Mouse (Mus musculus) adrenal gland, postnatal 4 days (tissue): ENCODE measurements around the gene Ephb1. TPM values are rescaled to one million over a fixed set of nuclear protein-coding genes. Genes with fewer than 3 reads are reported as not detected.

ENCODE experiments used
- DNase-seq, 2 experiments: peaks; one replicate each; pipeline ENCODE4 v3.0.0; 2021 to 2022; ENCODE audit warnings: low spot score in 2 of 2, mixed read lengths in 2 of 2
- total RNA-seq, 2 experiments: library from RNA; stranded (reverse); gene quantifications; 2 replicates each; pipeline ENCODE4 v1.2.3; 2021

The Ephb1 gene
- total RNA-seq, 2 experiments from 2014 or later: 4.5 to 5.7 TPM

GRCm38 (mm10) chr9:102306645-102307415 lies 47.7 kb downstream of the Ephb1 start:
- DNase-seq: no peak

GRCm38 (mm10) chr9:102305432-102306100 lies 48.9 kb downstream of the Ephb1 start:
- no peak for DNase-seq

- no peak for DNase-seq
Measured at GRCm38 (mm10) chr9:102304796-102305195, 49.7 kb downstream of the Ephb1 start.

GRCm38 (mm10) chr9:102303882-102304281 lies 50.6 kb downstream of the Ephb1 start:
- no peak for DNase-seq

- DNase-seq: no peak
Measured at GRCm38 (mm10) chr9:102300985-102301384, 53.5 kb downstream of the Ephb1 start.

DNA sequence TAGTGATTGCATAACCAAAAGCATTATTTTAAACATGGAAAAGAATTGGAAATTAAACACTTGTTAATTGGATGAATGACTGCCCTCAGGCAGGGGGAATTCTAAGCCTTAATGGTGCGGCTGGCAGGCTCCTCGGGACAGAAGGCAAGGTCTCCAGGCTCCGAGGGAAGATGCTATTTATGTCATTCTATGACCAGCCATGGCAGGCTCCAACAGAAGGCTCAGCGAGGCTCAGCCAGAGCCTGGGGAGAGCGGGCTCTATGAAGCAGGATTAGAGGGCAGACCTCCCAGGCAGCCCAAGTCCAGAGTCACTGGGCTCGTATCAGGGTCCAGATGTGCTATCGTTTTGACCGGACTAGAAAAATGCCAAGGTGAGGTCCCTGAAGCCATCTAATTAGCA lies 55.8 kb downstream of the Ephb1 start:
- no peak for DNase-seq

DNA sequence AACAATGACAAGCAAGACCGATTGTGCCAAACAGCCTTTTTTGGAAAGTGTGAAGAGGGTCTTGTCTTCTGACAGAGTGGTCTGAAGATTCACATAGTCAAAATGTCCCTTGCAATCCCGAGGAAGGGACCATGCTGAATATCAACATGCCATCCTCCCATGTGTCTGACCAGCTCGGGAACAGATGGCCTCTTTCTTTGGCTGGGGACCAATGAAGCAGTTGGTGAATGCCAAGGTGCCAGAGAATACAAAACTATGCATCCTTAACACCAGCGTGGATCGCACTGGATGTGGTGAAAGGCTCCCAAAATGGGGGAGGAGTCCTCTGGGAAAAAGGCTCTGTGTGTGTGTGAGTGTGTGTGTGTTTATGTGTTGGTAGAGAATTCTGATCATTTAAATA lies 56.5 kb downstream of the Ephb1 start:
- no peak for DNase-seq

GRCm38 (mm10) chr9:102297176-102297575 lies 57.3 kb downstream of the Ephb1 start:
- no peak for DNase-seq

GRCm38 (mm10) chr9:102293605-102294004 lies 60.9 kb downstream of the Ephb1 start:
- DNase-seq: no peak

- DNase-seq: no peak
Measured at GRCm38 (mm10) chr9:102291230-102291629, 63.3 kb downstream of the Ephb1 start.

DNA sequence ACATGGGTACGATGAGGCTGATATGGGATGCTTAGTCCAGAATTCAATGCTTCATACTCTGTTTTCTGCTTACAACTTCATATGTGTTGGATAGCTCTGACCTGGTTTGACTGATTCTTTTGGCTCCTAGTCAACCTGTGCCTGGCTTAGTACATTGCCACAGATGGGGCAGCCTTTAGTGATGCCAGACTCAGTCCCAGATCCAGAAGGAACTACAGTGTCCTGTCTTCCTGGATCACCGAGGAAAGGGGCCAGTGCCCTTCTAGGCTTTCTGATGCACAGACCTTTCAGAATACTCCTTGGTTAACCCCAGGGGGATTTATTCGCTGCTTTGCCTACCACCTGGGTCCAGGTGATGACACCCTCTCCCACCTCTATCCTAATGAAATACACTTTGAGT lies 66.1 kb downstream of the Ephb1 start:
- DNase-seq: no peak

DNA sequence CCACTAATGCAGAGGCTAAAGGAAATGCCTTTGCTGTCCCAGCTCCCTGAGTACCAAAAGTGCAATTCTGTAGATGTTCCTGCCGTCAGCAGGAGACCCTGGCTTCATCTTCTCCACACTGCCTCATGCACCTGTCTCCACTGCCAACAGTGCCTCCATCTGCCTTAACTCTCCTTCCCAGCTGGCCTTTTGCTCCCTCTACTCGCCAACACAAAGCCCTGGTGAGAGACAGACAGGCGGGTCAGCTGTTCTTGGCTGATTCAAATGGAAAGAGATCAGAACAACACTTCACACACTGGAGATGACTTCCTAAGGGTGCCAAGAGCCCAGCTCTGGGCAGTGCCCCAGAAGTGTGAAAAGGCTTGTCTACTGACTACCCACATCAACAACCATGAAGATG lies 78.6 kb downstream of the Ephb1 start:
- DNase-seq: no peak

GRCm38 (mm10) chr9:102274016-102274415 lies 80.5 kb downstream of the Ephb1 start:
- DNase-seq: no peak

- no peak for DNase-seq
Measured at GRCm38 (mm10) chr9:102273469-102273808, 81.1 kb downstream of the Ephb1 start.

DNA sequence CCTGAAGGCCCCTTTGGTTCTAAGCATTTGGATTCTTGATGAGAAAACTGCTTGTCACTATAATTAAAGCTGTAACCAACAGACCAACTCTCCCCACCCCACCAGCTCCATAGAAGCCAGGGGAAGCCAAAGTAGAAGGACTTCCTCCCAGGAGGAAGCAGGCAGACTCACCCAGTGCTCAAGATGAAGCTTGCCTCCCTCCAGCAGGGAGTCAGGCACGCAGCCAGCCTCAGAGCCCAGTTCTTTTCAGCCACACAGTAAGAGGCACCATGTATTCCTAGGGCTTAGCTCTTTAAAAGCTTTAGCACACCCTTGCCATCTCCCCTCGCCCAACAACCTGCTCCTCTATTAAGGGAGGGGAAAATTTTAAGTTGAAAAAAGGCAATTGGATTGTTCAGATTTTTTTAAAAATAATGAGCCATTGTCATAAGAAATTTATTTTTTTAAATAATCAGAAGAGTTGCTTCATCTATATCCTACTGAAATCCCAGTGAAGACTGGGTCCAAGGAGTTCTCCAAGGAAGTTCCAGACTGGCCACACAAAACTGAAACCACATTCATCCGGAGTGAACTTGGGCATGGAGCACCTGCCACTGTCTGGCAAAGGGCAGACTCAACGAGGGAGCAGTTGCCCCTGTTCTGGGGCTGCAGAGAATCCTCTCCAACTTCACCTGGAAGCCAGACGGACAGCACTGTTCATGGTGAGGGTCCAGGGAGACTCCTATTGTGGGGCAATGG lies 81.6 kb downstream of the Ephb1 start:
- DNase-seq: no peak

DNA sequence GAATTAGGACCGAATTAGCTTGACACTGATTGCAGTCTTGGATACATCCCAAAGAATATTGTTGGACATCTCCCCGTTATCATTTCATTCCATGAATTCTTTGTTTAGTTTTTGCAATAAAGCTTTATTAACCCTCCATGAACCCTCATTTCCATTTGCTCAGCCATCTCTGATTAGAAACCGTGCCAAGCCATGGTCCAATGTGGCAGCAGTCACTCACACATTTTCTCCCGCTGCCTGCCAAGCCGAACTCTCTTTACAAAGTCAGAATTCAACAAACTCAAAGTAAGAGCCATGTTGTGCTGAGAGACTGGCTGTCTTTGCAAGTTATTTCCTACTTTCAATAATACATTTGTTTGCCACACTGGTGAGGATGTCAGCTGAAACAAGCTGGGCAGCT lies 84.0 kb downstream of the Ephb1 start:
- no peak for DNase-seq

DNA sequence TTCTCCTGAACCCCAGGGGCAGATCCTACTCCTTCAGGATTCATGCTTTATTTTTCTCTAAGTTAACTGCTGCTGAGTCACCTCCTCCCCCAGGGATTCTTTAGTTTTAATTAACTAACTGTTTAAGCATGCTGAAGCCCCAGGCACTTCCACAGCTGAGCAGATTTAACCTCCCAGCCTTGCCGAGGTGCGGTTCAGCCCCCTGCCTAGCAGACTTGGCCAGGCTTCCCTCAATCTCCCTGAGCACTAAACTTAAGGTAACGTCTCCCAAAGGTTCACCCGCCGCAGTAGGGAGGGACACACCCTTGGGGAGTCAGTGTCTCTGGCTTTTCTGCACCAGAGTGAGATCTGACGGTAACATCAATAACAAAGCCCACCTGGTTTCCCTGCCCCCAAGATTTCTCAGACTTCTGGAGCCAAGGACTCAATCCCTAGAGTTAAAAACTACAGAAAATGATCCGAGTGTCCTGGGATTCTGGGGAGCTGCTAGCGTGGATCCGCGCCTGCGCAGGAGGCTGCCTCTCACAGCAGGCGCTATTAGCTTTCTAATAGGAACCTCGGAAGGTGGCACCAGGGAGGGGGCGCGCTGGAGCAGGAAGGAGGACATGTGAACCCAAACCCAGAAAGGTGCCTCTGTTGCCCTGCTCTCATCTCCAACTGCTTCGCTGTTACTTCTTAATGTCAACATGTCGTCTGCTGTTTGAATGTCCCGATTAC lies 87.0 kb downstream of the Ephb1 start:
- no peak for DNase-seq

DNA sequence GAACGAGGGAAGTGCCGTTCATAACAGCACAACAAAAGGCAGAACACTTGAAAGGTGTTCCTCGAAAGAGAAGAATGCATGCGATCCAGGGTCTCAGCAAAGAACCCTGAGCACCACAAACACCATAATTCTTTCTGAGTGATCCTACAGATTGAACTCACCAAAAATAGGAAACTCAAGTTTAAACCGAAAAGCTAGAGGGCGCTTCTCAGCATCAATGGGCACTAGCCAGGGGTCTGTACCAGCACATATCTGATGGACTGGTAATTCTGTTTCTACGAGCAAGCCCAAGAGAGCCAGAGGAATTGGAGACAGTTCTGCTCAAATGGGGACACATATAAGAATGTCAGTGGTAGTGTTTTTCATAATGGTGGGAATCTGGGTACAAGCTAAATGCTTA lies 90.7 kb downstream of the Ephb1 start:
- no peak for DNase-seq

GRCm38 (mm10) chr9:102262100-102262501 lies 92.4 kb downstream of the Ephb1 start:
- DNase-seq: no peak

- no peak for DNase-seq
Measured at GRCm38 (mm10) chr9:102261511-102261910, 93.0 kb downstream of the Ephb1 start.

GRCm38 (mm10) chr9:102256407-102256806 lies 98.1 kb downstream of the Ephb1 start:
- DNase-seq: no peak

GRCm38 (mm10) chr9:102255803-102256202 lies 98.7 kb downstream of the Ephb1 start:
- no peak for DNase-seq
